Mouse (Mus musculus) stomach, embryonic 16.5 days (tissue): ENCODE data around the gene Adgrv1. TPM values are rescaled to one million over a fixed set of nuclear protein-coding genes. Genes with fewer than 3 reads are reported as not detected.
"Not testable (repeated sequence)": the region's sequence is repeated elsewhere in the genome, so short reads cannot be mapped to it uniquely, and the experiment has no call there.

Experiments used
- ATAC-seq: fragments of 200-750 bp; cut with Nextera tagmentation; 2 replicates; pipeline ENCODE4 v1.8.0; 2017; ENCODE audit warnings: moderate number of reproducible peaks, moderate TSS enrichment; ENCODE audit not compliant: insufficient read depth, low FRiP score
- H3K27ac ChIP-seq: fragments of 300-500 bp; sonication (generic); 2 replicates; pipeline ENCODE4 v1.5.1; 2014; ENCODE audit warnings: low read length
- H3K27me3 ChIP-seq: fragments of 300-500 bp; sonication (generic); 2 replicates; pipeline ENCODE4 v1.6.1; 2014; ENCODE audit warnings: low read length, control low read depth, mixed read lengths; ENCODE audit not compliant: control insufficient read depth, insufficient read depth
- H3K36me3 ChIP-seq: fragments of 300-500 bp; sonication (generic); 2 replicates; pipeline ENCODE4 v1.6.1; 2014; ENCODE audit warnings: low read length; ENCODE audit not compliant: control insufficient read depth, insufficient read depth
- H3K4me1 ChIP-seq: fragments of 300-500 bp; sonication (generic); 2 replicates; pipeline ENCODE4 v1.6.1; 2014; ENCODE audit warnings: low read length, control low read depth, mixed read lengths; ENCODE audit not compliant: control insufficient read depth, insufficient read depth
- H3K4me2 ChIP-seq: fragments of 300-500 bp; sonication (generic); 2 replicates; pipeline ENCODE4 v1.6.1; 2014; ENCODE audit warnings: low read depth, low read length, mixed read lengths
- H3K4me3 ChIP-seq: fragments of 300-500 bp; sonication (generic); replicated peaks from 2 replicates; pipeline ENCODE4 v1.5.1; 2014; ENCODE audit warnings: mild to moderate bottlenecking, low read length
- H3K9ac ChIP-seq: fragments of 300-500 bp; sonication (generic); 2 replicates; pipeline ENCODE4 v1.6.1; 2014; ENCODE audit warnings: low read length
- H3K9me3 ChIP-seq: fragments of 300-500 bp; sonication (generic); replicated peaks from 2 replicates; pipeline ENCODE4 v1.6.1; 2016; ENCODE audit warnings: low read length, control low read depth; ENCODE audit not compliant: control insufficient read depth
- WGBS: fragments of 180-500 bp; shearing (Covaris S2); extraction: QIAGEN DNeasy Blood & Tissue Kit; methylation state at CpG from one replicate; pipeline ENCODE4 v1.1.7; 2014; 5-methylcytosine and 5-hydroxymethylcytosine counted together
- polyA plus RNA-seq: library from polyadenylated mRNA; unstranded; fragments of >200 nt; fragmentation: Nextera tagmentation; extraction: Ambion mirVana; gene quantifications from 2 replicates; pipeline ENCODE4 v1.2.1, GENCODE M21; 2015

Adgrv1 gene
- polyA plus RNA-seq, 1 experiment from 2014 or later = 1.1 TPM

DNA sequence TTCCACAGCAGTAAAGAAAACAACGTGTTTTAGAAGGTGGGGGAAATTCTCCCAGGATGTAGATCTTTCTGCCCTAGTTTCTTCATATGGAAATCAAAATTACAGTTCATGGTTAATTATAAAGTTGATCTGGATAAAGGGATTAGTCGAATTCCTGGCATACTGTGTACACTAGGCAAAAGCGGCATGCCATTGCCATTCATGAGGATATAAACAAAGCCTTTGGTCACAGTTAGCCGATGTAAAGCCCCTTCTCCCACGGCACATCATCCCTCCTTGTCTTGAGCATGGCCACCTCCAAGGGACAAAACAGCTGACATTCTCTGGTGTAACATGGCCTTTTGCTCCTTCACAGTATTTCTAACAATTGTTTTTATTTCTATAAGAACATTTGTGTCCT lies 2.4 kb downstream of the Adgrv1 start:
- Histone ChIP-seq H3K4me1 (peaks cover 8% of the 10 kb centered on the region), H3K4me2 (no peak overlapping the region), H3K9me3 (no peaks in the 10 kb centered on the region), H3K27me3 (peaks cover 15% of the 10 kb centered on the region), H3K27ac (no peak overlapping the region), H3K4me3 (no peak overlapping the region), H3K9ac (no peak overlapping the region), H3K36me3 (no peaks in the 10 kb centered on the region)
- ATAC-seq = no peak
- 61% methylated on average over 5 of the region's 5 CpGs for WGBS

DNA sequence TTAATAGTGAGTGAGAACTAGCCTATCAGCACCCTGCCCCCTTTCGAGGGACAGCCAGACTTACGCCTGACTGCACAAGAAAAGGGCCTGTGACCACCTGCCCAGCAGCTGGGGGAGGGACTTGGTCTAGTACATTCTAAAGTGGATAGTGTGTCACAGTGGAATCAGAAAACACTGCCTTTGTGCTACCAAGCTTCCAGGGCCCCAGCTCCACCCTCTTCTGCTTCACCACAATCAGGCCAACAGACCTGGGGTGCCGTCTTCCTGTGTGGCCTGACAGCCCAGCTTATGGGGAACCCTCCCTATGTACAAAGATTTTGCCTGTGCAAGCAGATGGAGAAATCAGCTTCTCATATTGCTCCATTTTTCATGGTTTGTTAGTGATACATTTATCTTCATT lies 3.6 kb downstream of the Adgrv1 start:
- no peak overlapping the region for H3K4me3 ChIP-seq
- H3K4me1 ChIP-seq = peaks cover 8% of the 10 kb centered on the region
- H3K9ac ChIP-seq = no peak overlapping the region
- no peak overlapping the region for H3K4me2 ChIP-seq
- no peaks in the 10 kb centered on the region for H3K36me3 ChIP-seq
- H3K27ac ChIP-seq = no peak overlapping the region
- no peaks in the 10 kb centered on the region for H3K9me3 ChIP-seq
- 64% methylated on average over 3 of the region's 3 CpGs for WGBS
- no peak for ATAC-seq
- H3K27me3 ChIP-seq = peaks cover 15% of the 10 kb centered on the region

DNA sequence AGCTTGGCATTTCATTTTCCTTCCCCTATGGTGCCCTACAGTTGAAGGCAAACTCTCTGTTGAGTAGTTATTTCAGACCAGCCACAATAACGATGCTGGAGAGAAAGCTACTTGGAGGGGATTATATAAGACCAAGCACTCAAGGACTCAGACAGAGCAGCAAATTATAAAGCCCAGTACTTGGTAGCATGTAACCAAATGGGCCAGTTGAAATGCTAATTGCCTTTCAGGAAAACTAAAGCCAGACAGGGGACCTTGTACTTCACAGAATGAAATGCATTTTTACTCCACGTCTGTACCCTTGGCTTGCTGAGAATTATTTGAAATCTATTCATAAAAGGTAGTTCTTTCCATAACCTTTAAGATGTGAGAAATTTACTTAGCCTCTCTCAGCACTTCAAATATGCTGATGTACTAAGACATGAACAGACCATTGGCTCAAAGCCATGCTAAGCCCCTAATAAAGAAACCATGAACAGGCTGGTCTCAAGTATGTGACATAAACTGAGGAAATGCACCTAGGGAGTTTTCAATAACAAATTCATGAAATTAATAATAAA lies 4.2 kb downstream of the Adgrv1 start:
- Histone ChIP-seq H3K27me3 (peaks cover 13% of the 10 kb centered on the region), H3K9ac (no peak overlapping the region), H3K4me3 (no peak overlapping the region), H3K4me2 (no peak overlapping the region), H3K9me3 (no peaks in the 10 kb centered on the region), H3K27ac (no peak overlapping the region), H3K36me3 (no peaks in the 10 kb centered on the region), H3K4me1 (peaks cover 8% of the 10 kb centered on the region)
- no peak for ATAC-seq
- WGBS = 66% methylated on average over 2 of the region's 2 CpGs

DNA sequence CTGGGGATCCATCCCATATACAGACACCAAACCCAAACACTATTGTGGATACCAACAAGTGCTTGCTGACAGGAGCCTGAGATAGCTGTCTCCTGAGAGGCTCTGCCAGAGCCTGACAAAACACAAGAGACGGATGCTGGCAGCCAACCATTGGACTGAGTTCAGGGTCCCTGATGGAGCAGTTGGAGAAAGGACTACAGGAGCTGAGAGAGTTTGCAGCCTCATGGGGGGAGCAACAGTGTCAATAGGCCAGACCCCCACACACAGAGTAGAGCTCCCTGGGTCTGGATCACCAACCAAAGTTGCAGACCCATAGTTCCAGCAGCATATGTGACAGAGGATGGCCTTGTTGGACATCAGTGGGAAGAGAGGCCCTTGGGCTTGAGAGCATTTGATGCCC lies 5.1 kb downstream of the Adgrv1 start:
- WGBS = 84% methylated on average over 1 of the region's 1 CpGs
- not testable (repeated sequence) for H3K9me3 ChIP-seq, H3K27me3 ChIP-seq, H3K9ac ChIP-seq, H3K4me1 ChIP-seq, H3K4me2 ChIP-seq, H3K36me3 ChIP-seq, H3K4me3 ChIP-seq, H3K27ac ChIP-seq, ATAC-seq

- ATAC-seq = no peak
- H3K4me1 ChIP-seq = no peaks in the 10 kb centered on the region
Observed at GRCm38 (mm10) chr13:81610349-81610748, 22.6 kb downstream of the Adgrv1 start.

DNA sequence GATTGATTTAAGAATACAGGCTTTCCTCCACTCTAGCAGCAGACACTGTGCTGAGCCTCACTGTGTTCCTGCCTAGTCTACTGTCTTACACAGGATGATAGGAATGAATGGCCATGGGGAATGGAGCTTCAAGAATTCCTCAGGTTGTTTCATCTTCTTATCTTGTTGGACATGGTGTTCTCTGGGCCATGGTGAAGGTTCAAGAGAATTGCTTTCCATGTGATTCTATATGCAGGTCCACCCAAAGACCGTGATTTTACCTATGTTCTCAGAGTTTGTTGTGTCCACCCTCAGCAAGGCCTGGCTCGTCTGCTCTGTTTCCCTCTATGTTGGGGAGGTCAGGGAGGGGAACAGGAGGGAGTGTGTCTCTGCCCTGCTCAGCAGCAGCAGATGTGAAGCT lies 26.0 kb downstream of the Adgrv1 start:
- Histone ChIP-seq H3K27me3 (no peaks in the 10 kb centered on the region), H3K27ac (no peak overlapping the region), H3K4me3 (no peak overlapping the region), H3K36me3 (no peaks in the 10 kb centered on the region), H3K9me3 (no peaks in the 10 kb centered on the region), H3K4me1 (no peaks in the 10 kb centered on the region), H3K9ac (no peak overlapping the region), H3K4me2 (no peak overlapping the region)
- 80% methylated on average over 2 of the region's 2 CpGs for WGBS
- ATAC-seq = no peak

More at GRCm38 (mm10) chr13:81610349-81610748, 22.6 kb downstream of the Adgrv1 start:
- 79% methylated on average over 4 of the region's 4 CpGs for WGBS
- Histone ChIP-seq H3K27me3 (no peaks in the 10 kb centered on the region), H3K9ac (no peak overlapping the region), H3K9me3 (no peaks in the 10 kb centered on the region), H3K36me3 (no peaks in the 10 kb centered on the region), H3K4me2 (no peak overlapping the region), H3K27ac (no peak overlapping the region), H3K4me3 (no peak overlapping the region)

DNA sequence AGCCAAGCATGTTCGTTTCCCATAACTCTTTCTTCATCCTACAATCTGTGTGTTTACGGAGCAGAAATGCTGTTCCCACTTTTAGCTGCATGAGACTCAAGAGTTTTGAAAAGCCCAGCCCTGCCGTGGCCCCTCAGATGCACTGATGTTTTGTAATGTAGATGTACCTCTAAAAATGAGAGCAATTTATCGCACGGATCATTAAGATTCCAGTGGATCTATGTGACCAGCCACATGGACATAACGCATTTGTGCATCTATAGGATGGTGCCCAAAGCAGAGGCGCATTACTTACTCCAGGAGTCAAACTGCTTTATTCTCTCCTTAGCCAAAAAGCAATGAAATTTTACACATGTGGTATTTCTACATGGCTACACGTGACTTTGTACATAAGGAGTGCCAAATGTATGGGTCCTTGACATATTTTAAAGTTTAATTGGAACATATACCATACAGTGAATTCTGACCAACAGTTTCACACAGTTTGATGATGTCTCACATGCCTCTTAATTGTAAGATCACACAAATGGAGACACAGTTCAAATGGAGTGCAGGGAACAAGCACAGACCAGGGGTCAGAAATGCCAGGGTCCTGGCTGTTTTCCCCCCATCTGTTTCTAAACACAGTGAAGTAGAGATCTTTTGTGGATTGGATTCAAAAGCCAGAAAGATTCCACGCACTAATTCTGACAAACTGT lies 35.9 kb downstream of the Adgrv1 start:
- H3K4me3 ChIP-seq = no peak overlapping the region
- H3K4me1 ChIP-seq = no peaks in the 10 kb centered on the region
- H3K9ac ChIP-seq = no peak overlapping the region
- WGBS = 73% methylated on average over 9 of the region's 9 CpGs
- no peak overlapping the region for H3K27ac ChIP-seq
- no peak overlapping the region for H3K4me2 ChIP-seq
- H3K36me3 ChIP-seq = no peaks in the 10 kb centered on the region
- ATAC-seq = no peak
- H3K9me3 ChIP-seq = no peaks in the 10 kb centered on the region
- no peaks in the 10 kb centered on the region for H3K27me3 ChIP-seq

GRCm38 (mm10) chr13:81578692-81579091 lies 54.3 kb downstream of the Adgrv1 start:
- no peaks in the 10 kb centered on the region for H3K9me3 ChIP-seq
- H3K27ac ChIP-seq = no peak overlapping the region
- H3K4me3 ChIP-seq = no peak overlapping the region
- H3K9ac ChIP-seq = no peak overlapping the region
- no peak for ATAC-seq
- H3K4me2 ChIP-seq = no peak overlapping the region
- 81% methylated on average over 8 of the region's 8 CpGs for WGBS
- no peaks in the 10 kb centered on the region for H3K27me3 ChIP-seq
- no peaks in the 10 kb centered on the region for H3K4me1 ChIP-seq
- no peaks in the 10 kb centered on the region for H3K36me3 ChIP-seq

GRCm38 (mm10) chr13:81570241-81570821 lies 62.6 kb downstream of the Adgrv1 start:
- Histone ChIP-seq H3K9ac (no peak overlapping the region), H3K9me3 (no peaks in the 10 kb centered on the region), H3K27ac (no peak overlapping the region), H3K4me2 (peak overlapping the region; percentile 32; the same call in 1 of the 2 replicates), H3K4me1 (no peaks in the 10 kb centered on the region), H3K27me3 (no peaks in the 10 kb centered on the region), H3K4me3 (no peak overlapping the region), H3K36me3 (no peaks in the 10 kb centered on the region)
- 49% methylated on average over 12 of the region's 12 CpGs for WGBS
- ATAC-seq = no peak; the same call in 1 of the 2 replicates
